Mouse (Mus musculus) lung, adult 2 months (tissue): ENCODE measurements around the gene Mettl5.

Experiments used
- CTCF ChIP-seq: fragments of 200-500 bp; IDR thresholded peaks from 2 replicates; pipeline ENCODE4 v1.5.1; 2011; ENCODE audit warnings: mild to moderate bottlenecking, low read length, control low read depth; ENCODE audit not compliant: insufficient read depth
- POLR2A ChIP-seq: fragments of 200-500 bp; IDR thresholded peaks from 2 replicates; pipeline ENCODE4 v1.6.1; 2011; ENCODE audit warnings: low read depth, mild to moderate bottlenecking, control low read depth, low read length, borderline replicate concordance; ENCODE audit errors: extremely low read depth

GRCm38 (mm10) chr2:69890843-69891242 lies 5.4 kb upstream of the Mettl5 start:
- TF ChIP-seq CTCF (no peak), POLR2A (no peak)
